Mouse (Mus musculus): ENCODE data around the gene Lhfpl2.
A peak's percentile ranks its signal among the peaks of the same experiment; 100 is the strongest.
"Not testable (repeated sequence)": the region's sequence is repeated elsewhere in the genome, so short reads cannot be mapped to it uniquely, and the experiment has no call there.

The Lhfpl2 gene

DNA sequence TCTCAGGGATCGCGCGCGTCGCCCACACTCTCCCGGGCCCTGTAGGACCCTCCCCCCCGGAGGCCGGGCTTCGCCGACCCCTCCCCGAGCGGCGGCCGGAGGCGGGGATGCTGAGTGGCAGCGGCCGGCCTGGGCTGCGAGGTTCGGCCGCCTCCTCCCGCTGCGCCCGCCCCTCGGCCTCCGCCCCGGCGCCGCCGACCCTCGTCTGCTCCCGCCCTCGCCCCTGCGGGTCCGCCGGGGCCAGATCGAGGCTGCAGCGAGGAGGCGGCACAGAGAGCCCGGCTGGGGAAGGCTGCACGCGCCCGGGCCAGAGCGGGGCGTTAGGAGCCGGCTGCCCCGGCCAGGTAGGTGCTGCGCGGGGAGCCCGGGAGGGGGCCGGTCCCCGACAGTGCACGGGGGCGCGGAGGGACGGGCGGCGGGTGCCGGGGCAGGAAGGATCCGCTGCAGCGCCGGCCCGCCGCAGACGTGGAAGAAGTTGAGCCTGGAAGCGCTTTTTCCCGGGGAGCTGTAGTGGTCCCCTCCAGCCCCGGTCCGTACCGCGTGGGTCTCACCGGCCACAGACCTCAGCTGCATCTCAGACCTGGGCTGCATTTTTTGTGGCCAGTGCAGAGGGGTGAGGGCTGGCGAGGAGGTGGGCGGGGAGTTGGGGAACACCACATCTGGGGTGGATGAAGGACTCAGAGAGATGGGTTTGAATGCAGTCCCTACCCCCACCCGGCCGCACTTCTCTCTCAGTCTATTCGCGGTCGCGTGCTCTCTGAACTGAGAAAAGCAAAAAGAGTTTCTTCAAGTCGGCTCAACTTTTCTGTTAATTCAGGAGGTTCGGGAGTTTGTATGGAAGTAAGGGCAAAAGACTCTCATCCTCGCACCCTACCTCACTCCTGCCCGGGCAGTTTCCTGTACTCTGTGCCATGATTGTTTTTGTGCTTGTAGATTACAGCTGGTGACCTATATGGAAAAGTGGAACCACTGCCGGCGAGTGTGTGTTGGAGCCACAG lies at the start of gene Lhfpl2:
Lhfpl2 (plus strand) TSS at position 234 of the 998 bp plus-strand sequence.
- peak; percentile 77 for DNase-seq (ENCODE audit: extremely low read depth, insufficient read length, low spot score)

GRCm38 (mm10) chr13:94011996-94012575 lies 45.5 kb upstream of the Lhfpl2 start:
- DNase-seq (ENCODE audit: extremely low read depth, insufficient read length, low spot score), result no peak

GRCm38 (mm10) chr13:94013986-94014385 lies 43.6 kb upstream of the Lhfpl2 start:
- DNase-seq (ENCODE audit: extremely low read depth, insufficient read length, low spot score), result no peak

GRCm38 (mm10) chr13:94024575-94024974 lies 33.0 kb upstream of the Lhfpl2 start:
- DNase-seq (ENCODE audit: extremely low read depth, insufficient read length, low spot score), result not testable (repeated sequence)

GRCm38 (mm10) chr13:94029147-94029546 lies 28.4 kb upstream of the Lhfpl2 start:
- DNase-seq (ENCODE audit: extremely low read depth, insufficient read length, low spot score), result no peak

GRCm38 (mm10) chr13:94030551-94030950 lies 27.0 kb upstream of the Lhfpl2 start:
- DNase-seq (ENCODE audit: extremely low read depth, insufficient read length, low spot score), result no peak

- no peak for DNase-seq (ENCODE audit: extremely low read depth, insufficient read length, low spot score)
Measured at GRCm38 (mm10) chr13:94037313-94038051, 20.1 kb upstream of the Lhfpl2 start.

GRCm38 (mm10) chr13:94038052-94038340 lies 19.6 kb upstream of the Lhfpl2 start:
- no peak for DNase-seq (ENCODE audit: extremely low read depth, insufficient read length, low spot score)

DNA sequence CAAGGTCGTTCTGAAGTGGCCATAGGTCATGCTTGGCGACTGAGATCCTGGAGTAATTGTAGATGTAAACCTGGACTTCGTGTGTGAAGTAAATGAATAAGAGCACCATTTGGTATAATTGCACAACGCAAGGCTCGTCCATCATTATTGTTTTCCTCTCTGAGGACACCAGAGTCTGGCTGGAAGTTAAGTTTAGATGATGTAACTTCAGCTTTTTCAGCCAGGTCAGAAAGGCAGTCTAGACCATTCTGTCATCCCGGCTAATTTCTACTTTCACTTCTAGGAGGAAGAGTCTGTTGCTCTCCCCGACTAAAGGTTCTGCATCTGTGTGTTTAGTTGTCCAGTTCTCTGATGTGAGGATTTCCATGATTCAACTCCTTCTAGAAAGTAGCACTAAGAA lies 7.6 kb upstream of the Lhfpl2 start:
- DNase-seq (ENCODE audit: extremely low read depth, insufficient read length, low spot score), result no peak

- DNase-seq (ENCODE audit: extremely low read depth, insufficient read length, low spot score), result no peak
Measured at GRCm38 (mm10) chr13:94050782-94051181, 6.8 kb upstream of the Lhfpl2 start.

DNA sequence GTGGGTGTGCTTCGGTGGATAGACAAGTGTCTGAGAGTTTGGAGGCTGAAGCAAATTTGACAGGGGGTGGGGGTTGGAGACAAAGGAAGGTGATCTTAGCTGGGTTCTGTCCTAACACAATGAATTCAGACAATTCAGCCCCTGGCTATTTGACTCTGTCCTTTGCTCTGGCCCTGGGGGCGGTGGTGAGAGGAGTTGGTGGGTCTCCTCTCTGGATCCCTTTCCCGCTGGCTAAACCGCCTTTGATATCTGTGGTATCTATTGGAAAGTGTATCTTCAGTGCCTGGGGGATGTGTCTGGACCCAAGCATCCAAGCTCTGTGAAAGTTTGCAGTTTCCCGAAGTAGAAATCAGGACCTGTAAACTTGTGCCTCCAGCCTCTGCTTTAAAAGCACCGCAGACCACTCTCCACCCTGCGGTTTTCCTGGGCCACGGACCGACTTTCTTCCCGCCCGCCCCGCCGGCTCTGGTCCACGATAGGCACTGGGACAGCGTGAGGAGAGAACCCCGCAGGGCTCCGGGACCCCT lies 497 bp upstream of the Lhfpl2 start:
- no peak for DNase-seq (ENCODE audit: extremely low read depth, insufficient read length, low spot score)

GRCm38 (mm10) chr13:94058642-94059222 lies 1.1 kb downstream of the Lhfpl2 start:
- DNase-seq (ENCODE audit: extremely low read depth, insufficient read length, low spot score), result peak; percentile 18

DNA sequence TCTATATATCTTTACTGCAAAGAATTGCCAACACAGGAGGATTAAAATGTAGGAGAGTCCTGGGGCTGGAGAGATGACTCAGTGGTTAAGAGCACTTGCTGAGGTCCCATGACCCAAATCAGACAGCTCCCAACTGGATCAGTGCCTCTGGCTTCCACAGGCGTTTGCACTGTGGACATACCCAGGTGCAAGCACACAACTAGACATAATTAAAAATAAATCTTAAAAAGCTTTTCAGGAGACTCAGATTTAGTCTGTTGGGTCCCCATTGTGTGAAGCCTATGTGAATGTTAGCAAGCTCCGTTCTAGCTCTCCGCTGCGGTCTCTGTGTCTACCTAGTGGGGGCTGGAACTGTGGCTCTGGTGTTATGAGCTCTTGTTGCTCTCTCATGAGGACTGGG lies 1.8 kb downstream of the Lhfpl2 start:
- peak; percentile 53 for DNase-seq (ENCODE audit: extremely low read depth, insufficient read length, low spot score)

DNA sequence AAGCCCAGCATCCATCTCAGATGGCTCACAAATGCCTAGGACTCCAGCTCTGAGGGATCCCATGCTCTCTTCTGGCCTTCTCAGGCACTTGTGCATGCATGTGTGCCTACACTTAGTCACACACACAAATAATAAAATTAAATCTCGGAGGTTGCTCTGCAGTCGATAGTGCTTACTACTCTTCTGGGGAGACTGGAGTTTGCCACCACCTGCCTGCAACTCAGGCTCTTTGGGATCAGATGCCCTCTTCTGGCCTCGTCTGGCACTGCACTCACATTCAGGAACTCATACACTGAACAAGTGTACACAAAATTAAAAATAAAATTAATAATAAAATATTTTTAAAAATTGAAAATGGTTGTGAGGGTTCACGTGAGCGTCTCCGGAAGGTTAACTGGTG lies 2.2 kb downstream of the Lhfpl2 start:
- peak; percentile 51 for DNase-seq (ENCODE audit: extremely low read depth, insufficient read length, low spot score)

- DNase-seq (ENCODE audit: extremely low read depth, insufficient read length, low spot score), result peak; percentile 36
Measured at GRCm38 (mm10) chr13:94060461-94060860, 2.9 kb downstream of the Lhfpl2 start.

GRCm38 (mm10) chr13:94061256-94061877 lies 3.8 kb downstream of the Lhfpl2 start:
- no peak for DNase-seq (ENCODE audit: extremely low read depth, insufficient read length, low spot score)

DNA sequence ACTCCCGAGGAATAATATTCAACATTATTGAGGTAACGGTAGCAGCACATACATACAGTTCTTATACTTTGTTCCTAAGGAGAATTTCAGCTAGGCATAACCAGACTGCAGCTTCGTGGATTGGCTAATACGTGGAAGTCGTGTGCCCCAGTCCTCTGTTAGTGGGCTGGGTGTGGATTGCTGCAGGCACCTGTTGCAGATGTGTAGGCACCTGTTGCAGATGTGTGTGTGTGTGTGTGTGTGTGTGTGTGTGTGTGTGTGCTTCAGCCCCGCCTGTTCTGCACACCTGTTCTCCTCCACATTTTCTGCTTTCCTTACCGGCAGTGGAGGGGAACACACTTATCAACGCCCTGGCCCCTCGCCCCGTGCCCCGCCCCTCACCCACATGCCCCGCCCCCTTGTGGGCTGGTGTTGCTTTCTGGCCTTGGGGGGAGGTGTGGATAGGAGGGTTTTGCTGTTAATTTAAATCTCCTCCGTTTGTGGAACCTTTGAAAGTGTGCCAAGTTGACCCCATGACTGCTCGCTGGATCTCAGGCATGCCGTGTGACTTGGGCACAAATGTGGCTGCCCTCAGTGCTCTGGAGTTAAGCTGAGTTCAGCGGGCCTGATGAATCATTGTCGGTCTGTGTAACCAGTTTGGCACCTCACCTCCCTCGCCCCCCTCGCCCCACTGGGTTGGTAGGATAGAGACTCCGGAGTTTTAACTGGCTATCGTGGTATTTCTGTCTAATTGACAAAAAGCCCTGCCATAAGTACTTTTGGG lies 4.9 kb downstream of the Lhfpl2 start:
- DNase-seq (ENCODE audit: extremely low read depth, insufficient read length, low spot score), result peak; percentile 77

- no peak for DNase-seq (ENCODE audit: extremely low read depth, insufficient read length, low spot score)
Measured at GRCm38 (mm10) chr13:94063156-94063555, 5.6 kb downstream of the Lhfpl2 start.

DNA sequence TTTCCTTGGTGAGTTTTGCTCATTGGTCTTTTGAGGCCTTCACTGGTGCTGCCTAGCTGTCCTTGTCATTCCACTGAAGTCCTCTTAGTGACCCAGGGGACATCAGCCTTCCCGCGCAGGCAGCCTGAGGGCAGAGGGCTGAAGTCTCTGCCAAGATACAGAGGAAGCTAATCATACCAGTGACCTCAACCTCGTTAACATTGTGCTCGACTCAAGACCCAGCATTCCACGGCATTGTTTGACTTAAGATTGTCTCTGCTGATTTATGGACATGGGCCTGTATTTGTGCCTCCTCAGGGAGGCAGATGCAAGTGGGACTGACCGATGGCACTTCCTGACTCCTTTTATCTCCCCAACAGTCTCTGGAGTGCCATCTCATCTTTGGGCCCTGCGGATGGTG lies 7.0 kb downstream of the Lhfpl2 start:
- peak; percentile 62 for DNase-seq (ENCODE audit: extremely low read depth, insufficient read length, low spot score)
